Mouse (Mus musculus): ENCODE data around the gene Pacs2. TPM values are rescaled to one million over a fixed set of nuclear protein-coding genes. Genes with fewer than 3 reads are reported as not detected.

Gene Pacs2
- total RNA-seq (2021) (10 to 100 TPM; 34.9 to 37.5 TPM), polyA plus RNA-seq (2012; rRNA removed) (34.8 and 37.4 TPM in 2 replicates)
- long read RNA-seq, full-length matches to known transcripts = 19 of 37 reads
- long read RNA-seq, partial matches to known transcripts = 8 of 37 reads
- long read RNA-seq, other reads (novel, unspliced or antisense) = 10 of 37 reads

DNA sequence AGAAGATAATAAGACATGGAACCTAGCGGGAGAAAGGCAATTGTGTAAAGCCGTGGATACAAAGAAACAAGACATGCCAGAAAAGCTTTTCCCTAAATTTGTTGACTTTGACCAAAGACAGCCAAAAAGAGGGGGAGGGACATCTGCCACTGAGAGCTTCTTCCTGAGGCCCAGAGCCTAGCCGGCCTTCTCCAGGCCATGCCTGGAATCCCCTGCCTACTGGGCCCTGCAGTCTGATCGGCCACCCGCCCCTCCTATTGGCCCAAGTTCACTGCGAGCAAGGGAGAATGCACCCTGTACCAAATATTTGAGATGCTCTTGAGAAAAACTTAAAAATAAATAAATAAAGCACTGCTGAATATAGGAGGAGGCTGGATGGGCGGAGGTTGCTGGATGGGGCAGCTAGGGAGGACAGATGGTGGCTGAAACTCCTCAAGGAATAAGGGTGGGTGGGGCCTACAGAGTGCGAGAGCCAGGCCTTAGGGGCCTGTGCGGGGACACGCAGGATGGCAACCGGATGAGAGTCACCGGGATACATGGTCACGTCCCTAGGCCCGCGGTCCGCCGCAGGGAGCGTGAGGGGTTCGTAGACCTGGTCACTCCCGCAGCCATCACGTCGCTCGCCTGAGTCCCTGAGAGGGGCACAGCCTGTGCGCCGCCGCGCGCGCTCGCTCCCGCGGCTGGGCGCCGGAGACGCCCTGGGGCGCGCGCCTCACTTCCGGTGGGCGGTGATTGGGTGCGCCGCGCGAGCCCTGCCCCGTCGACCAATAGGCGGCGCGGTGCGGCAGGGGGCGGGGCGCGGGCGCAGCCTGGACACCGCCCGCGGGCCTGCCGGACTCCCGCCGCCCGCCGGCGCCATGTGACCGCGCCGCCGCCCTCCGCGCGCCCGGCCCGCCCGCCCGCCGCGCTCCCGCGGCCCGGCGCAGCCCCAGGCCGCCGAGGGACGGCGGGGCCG, at the start of gene Pacs2:
Pacs2 (plus strand) TSS at position 905 of the 955 bp plus-strand sequence.
- Histone ChIP-seq H3K4me3 (peak within 1 kb of the TSS; percentile 89), H3K36me3 (ENCODE audit: control insufficient read depth, insufficient read depth, low read length) (no peaks in the 10 kb centered on the region), H3K4me1 (ENCODE audit: control insufficient read depth, insufficient read depth, low read length) (peaks cover 8% of the 10 kb centered on the region), H3K27me3 (ENCODE audit: control insufficient read depth, insufficient read depth, low read length) (no peaks in the 10 kb centered on the region), H3K79me2 (replicated peaks; ENCODE audit: control insufficient read depth, insufficient read depth, low read length) (0 out of 2 replicates have a peak, but pooled peaks cover 2% of the 10 kb centered on the region), H3K9ac (ENCODE audit: low read depth, low read length) (peak within 1 kb of the TSS; percentile 100), H3K27ac (peak within 1 kb of the TSS; percentile 98)
- peak; percentile 98 for DNase-seq
- intact Hi-C loops (cut with DNase I) = loop anchor here (1.0 to 2.0 kb wide), 2 partner anchors 13 to 29 kb away; no protein-coding TSS in a partner anchor
- whole genome bisulfite sequencing = 8% methylated on average over 83 of the region's 85 CpGs
- TF ChIP-seq CTCF (IDR thresholded peaks at IDR 0.05) (no peak), POLR2A (IDR thresholded peaks at IDR 0.05; ENCODE audit: insufficient read depth, low read depth, low read length) (peak; percentile 96)

DNA sequence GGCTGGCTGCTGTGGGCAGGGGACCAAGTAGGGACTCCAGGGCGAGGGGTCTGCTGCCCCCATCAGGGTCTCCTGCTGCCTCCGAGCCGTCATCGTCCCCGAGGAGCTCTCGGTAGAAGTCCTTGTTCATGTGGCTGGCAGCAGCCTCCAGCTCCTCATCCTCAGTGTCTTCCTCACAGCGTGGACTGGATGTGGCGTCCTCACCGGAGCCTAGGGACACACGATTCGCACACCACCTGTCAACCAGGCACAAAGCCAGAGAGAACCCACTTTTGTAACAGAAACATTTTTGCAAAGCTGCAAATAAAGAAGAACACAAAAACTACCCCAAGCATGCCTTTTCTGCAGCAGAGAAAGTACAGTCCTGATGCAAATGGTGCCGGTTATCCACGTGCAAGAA, 48.5 kb upstream of the Pacs2 start:
- TF ChIP-seq EP300 (IDR thresholded peaks at IDR 0.05; ENCODE audit: insufficient read depth, low read depth, low read length) (no peak), CTCF (IDR thresholded peaks at IDR 0.05) (no peak), POLR2A (IDR thresholded peaks at IDR 0.05; ENCODE audit: insufficient read depth, low read depth, low read length) (no peak)
- 88% methylated on average over 13 of the region's 13 CpGs for WGBS
- no peaks in the 10 kb centered on the region for H3K27me3 ChIP-seq (ENCODE audit: control insufficient read depth, insufficient read depth, low read length)
- no peaks in the 10 kb centered on the region for H3K36me3 ChIP-seq (ENCODE audit: control insufficient read depth, insufficient read depth, low read length)
- H3K4me1 ChIP-seq (ENCODE audit: control insufficient read depth, insufficient read depth, low read length) = no peaks in the 10 kb centered on the region
- H3K79me2 ChIP-seq (replicated peaks; ENCODE audit: control insufficient read depth, insufficient read depth, low read length) = no peaks in the 10 kb centered on the region
- H3K9ac ChIP-seq (ENCODE audit: low read depth, low read length) = no peak overlapping the region
- no peak overlapping the region for H3K4me3 ChIP-seq
- intact Hi-C loops (cut with DNase I) = no loop called here
- no peak overlapping the region for H3K27ac ChIP-seq
- DNase-seq = no peak

DNA sequence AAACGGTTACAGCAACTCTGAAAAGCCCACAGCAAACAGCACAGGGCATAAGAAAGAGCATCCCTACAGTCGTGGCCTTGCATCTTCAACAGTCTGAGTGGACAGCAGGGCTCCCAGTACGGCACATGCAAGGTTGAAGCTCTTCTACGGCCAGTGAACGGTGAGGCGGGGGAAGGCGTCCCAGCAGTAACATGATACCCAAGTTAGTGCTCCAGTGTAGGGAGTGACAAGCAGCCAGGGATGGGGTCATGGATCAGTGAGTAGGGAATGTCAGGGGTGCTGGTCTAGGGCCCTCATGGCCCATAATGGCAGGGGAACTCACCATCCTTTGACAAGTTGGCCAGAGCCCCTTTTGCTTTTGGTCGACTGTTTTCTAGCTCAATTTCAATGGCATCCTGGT, 45.4 kb upstream of the Pacs2 start:
- H3K9ac ChIP-seq (ENCODE audit: low read depth, low read length) = no peak overlapping the region
- H3K36me3 ChIP-seq (ENCODE audit: control insufficient read depth, insufficient read depth, low read length) = no peaks in the 10 kb centered on the region
- no peaks in the 10 kb centered on the region for H3K4me1 ChIP-seq (ENCODE audit: control insufficient read depth, insufficient read depth, low read length)
- H3K79me2 ChIP-seq (replicated peaks; ENCODE audit: control insufficient read depth, insufficient read depth, low read length) = no peaks in the 10 kb centered on the region
- DNase-seq = no peak
- no peak overlapping the region for H3K4me3 ChIP-seq
- 88% methylated on average over 8 of the region's 8 CpGs for WGBS
- H3K27me3 ChIP-seq (ENCODE audit: control insufficient read depth, insufficient read depth, low read length) = no peaks in the 10 kb centered on the region
- no peak for TF ChIP-seq CTCF (IDR thresholded peaks at IDR 0.05)
- no peak for TF ChIP-seq EP300 (IDR thresholded peaks at IDR 0.05; ENCODE audit: insufficient read depth, low read depth, low read length)
- H3K27ac ChIP-seq = no peak overlapping the region
- intact Hi-C loops (cut with DNase I) = no loop called here

DNA sequence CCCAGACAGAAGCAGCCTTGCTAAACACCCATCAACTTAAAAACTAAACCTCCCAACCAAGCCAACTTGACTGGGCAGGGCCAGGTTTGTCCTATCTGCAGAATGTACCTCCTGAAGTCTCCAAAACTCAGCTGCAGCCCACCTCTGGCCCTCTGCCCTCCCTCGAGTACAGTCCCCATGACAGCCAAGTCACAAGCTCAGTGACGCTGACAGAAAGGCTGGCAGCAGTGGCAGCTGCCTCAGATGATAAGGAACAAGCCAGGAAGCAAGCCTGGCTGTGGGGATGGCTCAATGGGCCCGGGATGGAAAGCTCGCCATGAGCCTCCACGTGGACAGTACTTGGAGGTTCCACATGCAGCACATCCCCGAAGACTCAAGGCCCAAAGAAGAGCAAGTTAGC, 44.7 kb upstream of the Pacs2 start:
- H3K36me3 ChIP-seq (ENCODE audit: control insufficient read depth, insufficient read depth, low read length) = no peaks in the 10 kb centered on the region

DNA sequence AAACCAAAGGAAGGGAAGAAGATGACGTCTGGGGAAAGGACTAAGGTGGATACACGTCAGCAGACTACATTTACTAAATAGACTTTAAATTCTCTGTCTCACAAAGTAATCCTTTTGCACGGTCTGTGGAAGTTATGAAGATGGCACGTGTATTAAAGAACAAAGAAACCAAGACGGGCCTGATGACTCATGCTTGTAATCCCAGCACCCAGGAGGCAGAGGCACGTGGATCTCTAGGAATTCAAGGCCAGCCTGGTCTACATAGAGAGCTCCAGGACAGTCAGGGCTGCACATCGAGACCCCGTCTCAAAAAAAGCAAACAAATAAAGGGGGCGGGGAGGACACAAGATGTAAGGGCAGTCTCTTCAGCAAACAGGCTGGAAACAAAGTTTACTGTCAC, 39.6 kb upstream of the Pacs2 start:
- intact Hi-C loops (cut with DNase I) = no loop called here
- Histone ChIP-seq H3K4me3 (no peak overlapping the region), H3K79me2 (replicated peaks; ENCODE audit: control insufficient read depth, insufficient read depth, low read length) (no peaks in the 10 kb centered on the region), H3K36me3 (ENCODE audit: control insufficient read depth, insufficient read depth, low read length) (no peaks in the 10 kb centered on the region), H3K4me1 (ENCODE audit: control insufficient read depth, insufficient read depth, low read length) (peaks cover 5% of the 10 kb centered on the region), H3K27me3 (ENCODE audit: control insufficient read depth, insufficient read depth, low read length) (no peaks in the 10 kb centered on the region), H3K9ac (ENCODE audit: low read depth, low read length) (no peak overlapping the region), H3K27ac (no peak overlapping the region)
- 92% methylated on average over 9 of the region's 9 CpGs for WGBS
- no peak for DNase-seq
- no peak for TF ChIP-seq CTCF (IDR thresholded peaks at IDR 0.05)
- TF ChIP-seq EP300 (IDR thresholded peaks at IDR 0.05; ENCODE audit: insufficient read depth, low read depth, low read length) = no peak
- TF ChIP-seq POLR2A (IDR thresholded peaks at IDR 0.05; ENCODE audit: insufficient read depth, low read depth, low read length) = no peak

More for the DNA sequence above, 44.7 kb upstream of the Pacs2 start:
- no peaks in the 10 kb centered on the region for H3K27me3 ChIP-seq (ENCODE audit: control insufficient read depth, insufficient read depth, low read length)
- H3K4me3 ChIP-seq = no peak overlapping the region
- intact Hi-C loops (cut with DNase I) = no loop called here
- H3K79me2 ChIP-seq (replicated peaks; ENCODE audit: control insufficient read depth, insufficient read depth, low read length) = no peaks in the 10 kb centered on the region
- no peak overlapping the region for H3K27ac ChIP-seq
- 57% methylated on average over 6 of the region's 6 CpGs for WGBS
- TF ChIP-seq EP300 (IDR thresholded peaks at IDR 0.05; ENCODE audit: insufficient read depth, low read depth, low read length) (0 out of 2 replicates have a peak, but pooled peaks have one; percentile 44), POLR2A (IDR thresholded peaks at IDR 0.05; ENCODE audit: insufficient read depth, low read depth, low read length) (no peak)
- DNase-seq = no peak
- H3K4me1 ChIP-seq (ENCODE audit: control insufficient read depth, insufficient read depth, low read length) = no peaks in the 10 kb centered on the region
- H3K9ac ChIP-seq (ENCODE audit: low read depth, low read length) = no peak overlapping the region
